Mouse (Mus musculus) ES-Bruce4 (cell line): ENCODE data around the gene Sertad1. TPM values are rescaled to one million over a fixed set of nuclear protein-coding genes. Genes with fewer than 3 reads are reported as not detected.

ENCODE experiments used
- H3K27ac ChIP-seq: 2 replicates; pipeline ENCODE4 v1.5.1; 2012; ENCODE audit warnings: low read length, inconsistent platforms; ENCODE audit not compliant: insufficient read depth
- H3K27me3 ChIP-seq: 2 replicates; pipeline ENCODE4 v1.6.1; 2012; ENCODE audit warnings: mild to moderate bottlenecking, low read length, inconsistent platforms; ENCODE audit not compliant: control insufficient read depth, poor library complexity, insufficient read depth, severe bottlenecking
- H3K36me3 ChIP-seq: 2 replicates; pipeline ENCODE4 v1.6.1; 2012; ENCODE audit warnings: inconsistent platforms, mild to moderate bottlenecking, low read length, moderate library complexity; ENCODE audit not compliant: control insufficient read depth, poor library complexity, insufficient read depth, severe bottlenecking
- H3K4me1 ChIP-seq: one replicate; pipeline ENCODE4 v1.8.1; 2011; ENCODE audit warnings: low read length; ENCODE audit not compliant: control insufficient read depth, insufficient read depth
- H3K4me3 ChIP-seq: 2 replicates; pipeline ENCODE4 v1.5.1; 2011; ENCODE audit warnings: low read depth, mild to moderate bottlenecking, low read length
- H3K9ac ChIP-seq: 2 replicates; pipeline ENCODE4 v1.6.1; 2012; ENCODE audit warnings: low read depth, mild to moderate bottlenecking, inconsistent platforms; ENCODE audit not compliant: poor library complexity, severe bottlenecking
- H3K9me3 ChIP-seq: replicated peaks from 2 replicates; pipeline ENCODE4 v1.6.1; 2012; ENCODE audit warnings: mild to moderate bottlenecking, low read length, inconsistent platforms; ENCODE audit not compliant: control insufficient read depth, poor library complexity, insufficient read depth, severe bottlenecking
- CTCF ChIP-seq: IDR thresholded peaks from one replicate; pipeline ENCODE4 v1.8.1; 2011; ENCODE audit warnings: low read depth, low read length
- EP300 ChIP-seq: IDR thresholded peaks from 2 replicates; pipeline ENCODE4 v1.6.1; 2011; ENCODE audit warnings: low read depth, low read length; ENCODE audit not compliant: insufficient read depth
- POLR2A ChIP-seq: IDR thresholded peaks from one replicate; pipeline ENCODE4 v1.8.1; 2011; ENCODE audit warnings: low read length; ENCODE audit not compliant: insufficient read depth
- polyA plus RNA-seq: library from polyadenylated mRNA; stranded (reverse); fragments of >200 nt; gene quantifications from 2 replicates; pipeline ENCODE4 v1.2.4, GENCODE M21; 2011; ENCODE audit warnings: low read depth; ENCODE audit not compliant: missing spikeins, insufficient read depth, insufficient read length

Gene Sertad1
- polyA plus RNA-seq, 1 experiment = 8.0 TPM

DNA sequence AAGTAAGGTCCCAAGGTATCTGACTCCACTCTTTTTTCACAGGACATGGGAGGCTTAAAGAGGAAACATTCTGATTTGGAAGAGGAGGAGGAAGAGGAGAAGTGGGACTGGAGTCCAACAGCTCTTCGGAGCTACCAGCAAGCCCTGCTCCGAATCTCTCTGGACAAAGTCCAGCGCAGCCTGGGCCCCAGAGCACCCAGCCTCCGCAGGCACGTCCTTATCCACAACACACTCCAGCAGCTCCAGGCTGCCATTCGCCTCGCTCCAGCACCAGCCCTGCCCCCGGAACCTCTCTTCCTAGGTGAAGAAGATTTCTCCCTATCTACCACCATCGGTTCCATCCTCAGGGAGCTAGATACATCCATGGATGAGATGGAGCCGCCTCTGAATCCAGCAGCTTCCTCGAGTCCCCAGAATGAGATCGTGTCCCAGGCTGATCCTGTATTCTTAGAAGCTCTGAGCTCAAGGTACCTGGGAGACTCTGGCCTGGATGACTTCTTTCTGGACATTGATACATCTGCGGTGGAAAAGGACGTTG lies 10.5 kb upstream of the Sertad1 start:
- H3K27ac ChIP-seq = no peak overlapping the region
- H3K36me3 ChIP-seq = peaks cover 3% of the 10 kb centered on the region
- H3K9me3 ChIP-seq = no peaks in the 10 kb centered on the region
- peaks cover 5% of the 10 kb centered on the region for H3K4me1 ChIP-seq
- TF ChIP-seq POLR2A = no peak
- TF ChIP-seq CTCF = no peak
- TF ChIP-seq EP300 = no peak
- H3K27me3 ChIP-seq = no peaks in the 10 kb centered on the region
- H3K4me3 ChIP-seq = no peak overlapping the region
- no peak overlapping the region for H3K9ac ChIP-seq

DNA sequence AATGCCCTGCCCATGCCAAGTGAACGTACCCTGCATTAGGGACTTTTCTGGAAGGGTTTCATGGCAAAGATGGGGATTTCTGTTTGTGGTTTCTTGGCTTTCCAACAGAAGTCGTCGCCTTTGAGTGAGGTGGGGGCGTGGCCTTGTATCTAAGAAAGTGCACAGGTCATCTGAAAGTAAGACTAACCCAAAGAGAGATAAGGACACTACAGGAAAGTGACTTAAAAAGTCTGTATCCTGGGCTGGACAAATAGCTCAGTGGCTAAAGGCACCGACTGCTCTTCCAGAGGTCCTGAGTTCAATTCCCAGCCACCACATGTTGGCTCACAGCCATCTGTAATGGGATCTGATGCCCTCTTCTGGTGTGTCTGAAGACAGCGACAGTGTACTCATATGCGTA lies 8.1 kb upstream of the Sertad1 start:
- TF ChIP-seq POLR2A (no peak), CTCF (no peak), EP300 (no peak)
- Histone ChIP-seq H3K4me1 (peaks cover 6% of the 10 kb centered on the region), H3K36me3 (peaks cover 3% of the 10 kb centered on the region), H3K9ac (no peak overlapping the region), H3K27me3 (no peaks in the 10 kb centered on the region), H3K9me3 (no peaks in the 10 kb centered on the region), H3K27ac (no peak overlapping the region), H3K4me3 (no peak overlapping the region)

DNA sequence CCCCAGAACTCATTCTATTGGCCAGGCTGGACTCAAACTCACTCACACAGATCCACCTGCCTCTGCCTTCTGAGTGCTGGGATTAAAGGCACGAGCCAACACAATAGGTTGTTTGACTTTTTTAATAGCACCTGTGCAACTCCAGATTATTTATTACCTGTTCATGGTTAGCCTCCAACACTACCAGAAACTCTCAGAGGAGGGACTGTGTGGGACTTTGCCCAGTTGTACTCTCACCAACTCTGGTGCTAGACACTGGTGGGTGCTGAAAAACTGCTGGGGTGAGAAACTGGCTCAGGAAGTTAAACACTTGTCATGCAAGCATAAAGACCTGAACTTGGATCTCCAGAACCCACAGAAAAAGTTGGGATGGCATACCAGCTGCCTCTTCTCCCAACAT lies 7.0 kb upstream of the Sertad1 start:
- Histone ChIP-seq H3K4me1 (peaks cover 6% of the 10 kb centered on the region), H3K9ac (no peak overlapping the region), H3K27ac (no peak overlapping the region), H3K4me3 (no peak overlapping the region), H3K36me3 (peaks cover 3% of the 10 kb centered on the region), H3K27me3 (no peaks in the 10 kb centered on the region), H3K9me3 (no peaks in the 10 kb centered on the region)
- no peak for TF ChIP-seq CTCF
- no peak for TF ChIP-seq EP300
- TF ChIP-seq POLR2A = no peak

DNA sequence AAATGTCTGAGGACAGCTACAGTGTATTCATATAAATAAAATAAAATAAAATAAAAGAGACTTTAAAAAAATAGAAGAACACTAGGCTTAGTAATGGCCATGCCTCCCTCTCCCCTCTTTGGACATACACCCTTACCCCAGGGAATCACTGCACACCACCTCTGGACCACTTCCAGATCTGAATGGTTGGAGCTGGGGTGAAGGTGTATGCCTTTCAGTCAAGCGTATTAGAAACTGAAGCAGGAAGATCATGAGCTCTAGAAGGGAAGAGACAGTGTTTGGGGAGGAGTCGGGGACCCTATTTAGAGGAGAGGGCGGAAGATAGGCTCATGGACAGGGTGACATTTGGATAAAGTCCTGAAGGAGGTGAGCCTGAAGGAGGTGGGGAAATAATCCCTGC lies 6.2 kb upstream of the Sertad1 start:
- Histone ChIP-seq H3K4me1 (peaks cover 6% of the 10 kb centered on the region), H3K36me3 (peaks cover 3% of the 10 kb centered on the region), H3K9ac (no peak overlapping the region), H3K27ac (no peak overlapping the region), H3K27me3 (no peaks in the 10 kb centered on the region), H3K9me3 (no peaks in the 10 kb centered on the region), H3K4me3 (no peak overlapping the region)
- no peak for TF ChIP-seq EP300
- no peak for TF ChIP-seq POLR2A
- no peak for TF ChIP-seq CTCF

DNA sequence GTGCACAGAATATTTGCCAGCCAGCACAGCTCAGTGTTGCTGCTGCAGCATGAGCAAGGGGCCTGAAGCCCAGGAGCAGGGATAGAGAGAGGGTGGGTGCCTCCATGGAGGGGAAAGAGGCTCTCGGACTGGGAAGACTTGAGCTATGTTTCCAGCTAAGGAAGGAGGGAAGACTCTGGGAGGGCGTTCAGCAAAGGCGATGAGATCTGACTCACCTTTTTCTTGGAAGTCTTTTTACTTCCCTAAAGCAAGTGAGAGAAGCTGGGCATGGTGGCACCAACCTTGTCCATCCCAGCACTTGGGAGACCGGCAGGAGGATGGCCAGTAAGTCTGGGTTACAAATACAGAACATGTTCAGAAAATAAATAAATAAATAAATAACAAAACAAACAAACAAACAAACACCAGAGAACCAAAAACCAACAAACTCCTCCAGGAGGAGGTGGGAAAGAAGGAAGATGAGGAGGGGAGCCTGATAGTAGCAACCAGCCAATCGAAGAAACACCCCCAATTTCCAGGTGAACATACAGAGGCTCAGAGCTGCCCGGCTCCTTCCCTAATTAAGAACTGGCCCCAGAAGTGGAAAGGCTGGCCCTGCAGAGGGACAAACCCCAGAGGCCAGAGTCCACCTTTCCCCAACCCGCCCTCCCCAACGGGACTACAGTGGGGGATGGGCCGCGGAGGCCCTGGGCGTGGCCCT lies 5.6 kb upstream of the Sertad1 start:
- Histone ChIP-seq H3K27me3 (no peaks in the 10 kb centered on the region), H3K4me3 (peak overlapping the region; percentile 38; the same call in 1 of the 2 replicates), H3K27ac (no peak overlapping the region), H3K9ac (peak overlapping the region; percentile 56), H3K36me3 (peaks cover 3% of the 10 kb centered on the region), H3K9me3 (no peaks in the 10 kb centered on the region), H3K4me1 (peaks cover 4% of the 10 kb centered on the region)
- TF ChIP-seq POLR2A = no peak
- TF ChIP-seq CTCF = no peak
- TF ChIP-seq EP300 = no peak

DNA sequence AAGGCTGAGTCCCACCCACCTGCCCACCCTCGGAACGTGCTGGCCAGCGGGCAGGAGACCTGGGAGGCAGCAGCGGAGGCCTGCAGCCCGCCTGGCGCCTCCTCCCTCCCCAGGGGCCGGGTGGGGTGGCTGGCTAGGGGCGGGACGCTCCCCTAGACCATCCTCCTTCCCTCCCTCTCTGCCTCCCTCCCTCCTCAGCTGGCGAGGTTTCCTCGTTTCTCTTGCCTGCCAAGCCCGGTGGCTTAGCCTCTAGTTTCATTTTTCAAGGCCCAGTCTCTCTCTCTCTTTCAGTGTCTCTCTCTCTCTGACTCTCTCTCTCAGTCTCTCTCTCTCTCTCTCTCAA lies 5.1 kb upstream of the Sertad1 start:
- no peaks in the 10 kb centered on the region for H3K27me3 ChIP-seq
- H3K4me1 ChIP-seq = peaks cover 4% of the 10 kb centered on the region
- peaks cover under 1% of the 10 kb centered on the region; the same call in 1 of the 2 replicates for H3K36me3 ChIP-seq
- H3K9ac ChIP-seq = peak overlapping the region; percentile 56
- H3K4me3 ChIP-seq = peak overlapping the region; percentile 10; the same call in 1 of the 2 replicates
- peak overlapping the region; percentile 13; the same call in 1 of the 2 replicates for H3K27ac ChIP-seq
- TF ChIP-seq POLR2A = no peak
- TF ChIP-seq EP300 = peak; percentile 69; the same call in 1 of the 2 replicates
- TF ChIP-seq CTCF = no peak
- no peaks in the 10 kb centered on the region for H3K9me3 ChIP-seq
